Mouse (Mus musculus) brain, embryonic 14.5 days (tissue): ENCODE data around the gene Ubox5.

Experiments
- CTCF ChIP-seq: fragments of 200-500 bp; IDR thresholded peaks from 2 replicates; pipeline ENCODE4 v1.5.1; 2012; ENCODE audit warnings: inconsistent platforms, mild to moderate bottlenecking, moderate library complexity, borderline replicate concordance; ENCODE audit not compliant: insufficient read depth, insufficient read length; ENCODE audit errors: extremely low read depth
- POLR2A ChIP-seq: fragments of 200-500 bp; IDR thresholded peaks from 2 replicates; pipeline ENCODE4 v1.6.1; 2012; ENCODE audit warnings: mild to moderate bottlenecking, inconsistent platforms, borderline replicate concordance; ENCODE audit not compliant: poor library complexity, insufficient read depth, insufficient read length, severe bottlenecking; ENCODE audit errors: extremely low read depth

DNA sequence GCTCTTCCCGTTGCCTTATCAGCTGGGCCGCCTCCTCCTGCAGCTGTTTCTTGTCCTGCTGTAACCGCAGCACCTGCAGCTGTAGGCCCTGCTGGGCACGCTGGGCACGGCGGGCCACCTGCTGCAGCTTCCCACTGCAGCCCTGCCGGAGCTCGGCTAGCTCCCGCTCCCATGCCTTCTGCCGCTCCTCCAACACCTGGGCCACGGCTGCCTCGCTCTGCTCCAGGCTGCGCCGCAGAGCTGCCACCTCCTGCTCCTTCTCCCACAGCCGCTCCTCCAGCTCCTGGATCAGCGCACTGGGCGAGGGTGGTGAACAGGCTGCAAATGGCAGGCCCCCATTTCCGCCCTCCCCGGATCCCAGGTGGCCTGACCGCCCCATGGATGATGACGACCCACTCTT, 6.0 kb upstream of the Ubox5 start:
- TF ChIP-seq CTCF (no peak), POLR2A (no peak)
